Mouse (Mus musculus): ENCODE data around the gene Nr4a1.

Nr4a1 gene

GRCm38 (mm10) chr15:101253886-101254795, at the start of gene Nr4a1:
Nr4a1 (plus strand) TSS chr15:101254269.
- in situ Hi-C loops (cut with MseI, MboI) = no loop called here

- in situ Hi-C loops (cut with MseI, MboI) = no loop called here
Measured at GRCm38 (mm10) chr15:101204781-101205180, 49.3 kb upstream of the Nr4a1 start.

GRCm38 (mm10) chr15:101210228-101210627, 43.8 kb upstream of the Nr4a1 start:
- in situ Hi-C loops (cut with MseI, MboI) = no loop called here

- in situ Hi-C loops (cut with MseI, MboI) = no loop called here
Measured at GRCm38 (mm10) chr15:101210998-101211613, 43.0 kb upstream of the Nr4a1 start.

- in situ Hi-C loops (cut with MseI, MboI) = no loop called here
Measured at GRCm38 (mm10) chr15:101212435-101212834, 41.6 kb upstream of the Nr4a1 start.

- in situ Hi-C loops (cut with MseI, MboI) = no loop called here
Measured at GRCm38 (mm10) chr15:101215136-101215535, 38.9 kb upstream of the Nr4a1 start.

GRCm38 (mm10) chr15:101216036-101216435, 38.0 kb upstream of the Nr4a1 start:
- in situ Hi-C loops (cut with MseI, MboI) = no loop called here

- in situ Hi-C loops (cut with MseI, MboI) = no loop called here
Measured at GRCm38 (mm10) chr15:101220905-101221297, 33.2 kb upstream of the Nr4a1 start.

- in situ Hi-C loops (cut with MseI, MboI) = no loop called here
Measured at GRCm38 (mm10) chr15:101221298-101222104, 32.6 kb upstream of the Nr4a1 start.

GRCm38 (mm10) chr15:101222897-101223482, 31.1 kb upstream of the Nr4a1 start:
- in situ Hi-C loops (cut with MseI, MboI) = no loop called here

- in situ Hi-C loops (cut with MseI, MboI) = no loop called here
Measured at GRCm38 (mm10) chr15:101223596-101223995, 30.5 kb upstream of the Nr4a1 start.

- in situ Hi-C loops (cut with MseI, MboI) = no loop called here
Measured at GRCm38 (mm10) chr15:101224006-101224906, 29.8 kb upstream of the Nr4a1 start, which contains the start of gene Grasp. Grasp (plus strand) TSS chr15:101224188.

- in situ Hi-C loops (cut with MseI, MboI) = no loop called here
Measured at GRCm38 (mm10) chr15:101224977-101225376, 29.1 kb upstream of the Nr4a1 start.

- in situ Hi-C loops (cut with MseI, MboI) = no loop called here
Measured at GRCm38 (mm10) chr15:101227971-101228370, 26.1 kb upstream of the Nr4a1 start.

GRCm38 (mm10) chr15:101228866-101229590, 25.0 kb upstream of the Nr4a1 start:
- in situ Hi-C loops (cut with MseI, MboI) = no loop called here

GRCm38 (mm10) chr15:101230503-101230902, 23.6 kb upstream of the Nr4a1 start:
- in situ Hi-C loops (cut with MseI, MboI) = no loop called here

GRCm38 (mm10) chr15:101230995-101231647, 22.9 kb upstream of the Nr4a1 start:
- in situ Hi-C loops (cut with MseI, MboI) = no loop called here

- in situ Hi-C loops (cut with MseI, MboI) = no loop called here
Measured at GRCm38 (mm10) chr15:101231648-101232180, 22.4 kb upstream of the Nr4a1 start.

GRCm38 (mm10) chr15:101232607-101233006, 21.5 kb upstream of the Nr4a1 start:
- in situ Hi-C loops (cut with MseI, MboI) = no loop called here
